Mouse (Mus musculus) heart, adult 8-10 months (tissue): ENCODE results near the gene Xrcc2. TPM values are rescaled to one million over a fixed set of nuclear protein-coding genes. Genes with fewer than 3 reads are reported as not detected.

Experiments used
- DNase-seq: peaks from one replicate; pipeline ENCODE4 v3.0.0; 2022; ENCODE audit warnings: low spot score
- total RNA-seq, 4 experiments: library from RNA; stranded (reverse); gene quantifications; 2 replicates each; pipeline ENCODE4 v1.2.4; 2022

Gene Xrcc2
- total RNA-seq, 4 experiments from 2014 or later, result 4.8 to 6.3 (median 5.8) TPM

GRCm38 (mm10) chr5:25671051-25671450, 34.6 kb downstream of the Xrcc2 start:
- DNase-seq, result no peak

DNA sequence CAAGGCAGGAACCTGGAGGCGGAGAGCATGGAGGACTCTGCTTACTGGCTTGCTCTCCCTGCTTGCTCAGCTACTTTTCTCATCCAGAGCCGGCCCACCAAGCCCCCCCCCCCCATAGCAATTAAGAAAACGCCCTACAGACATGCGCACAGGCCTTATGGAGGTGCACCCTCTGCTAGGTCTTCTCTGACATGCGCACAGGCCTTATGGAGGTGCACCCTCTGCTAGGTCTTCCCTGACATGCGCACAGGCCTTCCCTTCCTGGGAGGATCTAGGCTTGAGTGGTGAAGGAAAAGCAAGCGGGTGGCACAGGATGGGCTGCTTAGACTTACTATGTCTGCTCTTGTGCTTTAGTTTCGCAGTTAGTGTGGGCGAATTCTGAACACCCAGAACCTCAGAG, 37.3 kb downstream of the Xrcc2 start:
- no peak for DNase-seq

DNA sequence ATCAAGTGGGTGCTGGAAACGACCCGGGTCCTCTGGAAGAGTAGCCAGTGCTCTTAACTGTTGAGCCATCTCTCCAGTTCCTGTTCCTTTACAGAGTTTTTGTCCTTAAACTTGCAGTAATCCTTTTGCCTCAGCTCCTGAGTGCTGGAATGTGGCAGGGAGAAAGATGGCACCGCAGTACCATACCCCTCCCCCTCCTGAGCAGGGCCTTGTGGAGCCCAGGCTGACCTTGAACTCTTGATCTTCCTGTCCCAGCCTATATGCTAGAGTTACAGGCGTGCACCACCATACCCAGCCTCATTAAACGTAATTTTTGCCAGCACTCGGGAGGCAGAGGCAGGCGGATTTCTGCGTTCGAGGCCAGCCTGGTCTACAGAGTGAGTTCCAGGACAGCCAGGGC, 38.9 kb downstream of the Xrcc2 start:
- DNase-seq, result no peak

GRCm38 (mm10) chr5:25666108-25666507, 39.5 kb downstream of the Xrcc2 start:
- DNase-seq, result no peak

DNA sequence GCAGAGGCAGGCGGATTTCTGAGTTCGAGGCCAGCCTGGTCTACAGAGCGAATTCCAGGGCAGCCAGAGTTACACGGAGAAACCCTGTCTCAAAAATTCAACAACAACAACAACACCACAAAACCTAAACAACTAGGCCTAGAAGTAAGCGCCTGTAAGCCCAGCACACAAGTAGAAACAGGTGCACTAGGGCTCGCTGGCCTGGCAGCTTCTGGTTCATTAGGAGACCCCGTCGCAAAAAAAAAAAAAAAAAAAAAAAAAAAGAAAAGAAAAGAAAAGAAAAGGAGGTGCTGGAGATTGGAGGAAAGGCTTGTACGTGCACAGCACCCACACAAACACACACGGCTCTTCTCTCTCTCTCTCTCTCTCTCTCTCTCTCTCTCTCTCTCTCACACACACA, 40.1 kb downstream of the Xrcc2 start:
- no peak for DNase-seq

- no peak for DNase-seq
These were observed 42.5 kb downstream of the Xrcc2 start for GRCm38 (mm10) chr5:25663165-25663564.

GRCm38 (mm10) chr5:25654578-25654987, 51.0 kb downstream of the Xrcc2 start:
- DNase-seq, result no peak

GRCm38 (mm10) chr5:25653377-25653776, 52.2 kb downstream of the Xrcc2 start:
- no peak for DNase-seq

- DNase-seq, result peak; percentile 19
These were observed 53.2 kb downstream of the Xrcc2 start for GRCm38 (mm10) chr5:25652435-25652834.

DNA sequence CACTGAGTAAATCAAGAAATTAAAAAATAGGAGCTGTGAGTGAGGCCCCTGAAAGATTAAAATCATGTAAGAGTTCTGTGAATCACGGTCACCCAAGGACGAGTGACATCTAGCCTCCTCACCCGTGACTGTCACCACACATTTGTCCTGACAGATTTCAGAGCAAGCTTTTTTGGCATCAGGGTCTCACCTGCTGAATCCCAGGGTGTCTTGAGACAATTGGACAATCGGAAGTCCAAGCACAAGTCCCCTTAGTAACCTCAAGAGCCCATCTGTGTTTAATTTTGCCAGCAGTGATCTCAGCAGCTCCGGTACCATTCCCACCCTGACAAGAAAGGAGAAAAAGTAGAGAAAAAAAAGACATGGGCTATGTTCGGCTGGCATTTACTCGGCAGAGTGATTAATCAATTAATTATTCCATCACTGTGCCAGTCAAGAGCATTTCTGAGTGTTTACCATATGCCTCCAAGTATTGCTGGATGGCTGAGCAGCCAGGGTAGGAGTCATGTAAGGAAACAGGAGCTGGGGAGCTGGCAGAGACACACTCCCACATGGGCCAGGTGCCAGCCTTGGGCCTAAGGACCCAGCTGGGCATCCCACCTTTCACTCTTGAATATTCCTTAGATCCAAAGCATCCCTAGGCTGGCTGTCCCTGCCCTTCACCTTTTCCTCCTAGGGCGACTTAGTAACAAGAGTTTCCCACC, 59.8 kb downstream of the Xrcc2 start:
- no peak for DNase-seq

DNA sequence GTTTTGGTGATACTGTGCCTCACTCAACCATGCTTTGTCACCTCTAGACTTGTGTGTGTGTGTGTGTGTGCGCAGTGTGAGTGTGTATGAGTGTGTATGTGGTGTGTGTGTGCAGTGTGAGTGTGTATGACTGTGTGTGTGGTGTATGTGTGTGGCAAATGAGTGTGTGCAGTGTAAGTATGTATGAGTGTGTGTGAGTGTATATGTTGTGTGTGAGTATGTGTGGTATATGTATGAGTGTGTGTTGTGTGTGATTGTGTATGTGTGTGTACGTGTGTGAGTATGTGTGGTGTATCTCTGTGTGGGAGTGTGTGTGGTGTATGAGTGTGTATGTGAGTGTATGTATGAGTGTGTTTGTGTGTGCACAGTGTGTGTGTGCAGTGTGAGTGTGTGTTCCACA, 61.1 kb downstream of the Xrcc2 start:
- no peak for DNase-seq

DNA sequence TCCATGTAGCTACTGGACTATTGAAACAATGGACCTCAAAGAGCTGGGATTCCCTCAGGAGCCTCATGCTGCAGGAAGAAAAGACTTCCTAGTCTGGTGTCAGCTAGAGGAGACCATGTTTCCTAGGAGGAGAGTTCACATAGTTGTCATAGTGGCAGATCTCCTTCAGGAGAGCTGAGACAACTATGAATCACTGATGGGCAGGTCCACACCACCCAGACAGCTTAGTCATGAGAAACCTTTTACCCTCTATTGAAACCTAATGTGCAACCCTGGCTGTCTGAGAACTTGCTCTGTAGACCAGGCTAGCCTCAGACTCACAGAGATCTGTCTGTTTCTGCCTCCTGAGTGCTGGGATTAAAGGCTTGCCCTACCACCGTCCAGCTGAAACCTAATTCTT, 62.9 kb downstream of the Xrcc2 start:
- DNase-seq, result no peak

Other genes starting within 250 kb of the Xrcc2 start
- gene Kmt2c, start 207.0 kb downstream of the Xrcc2 start, total RNA-seq, result 10 to 100 TPM; 40.1 to 47.0 (median 44.4) TPM
- gene Cct8l1, start 189.8 kb downstream of the Xrcc2 start, total RNA-seq, result under 1 TPM in 1 of 4 experiments, not detected in 3; 0.12 TPM
- 10 to 100 TPM; 41.0 to 62.7 (median 51.3) TPM for gene Actr3b, start 54.2 kb upstream of the Xrcc2 start, total RNA-seq
- gene Gm21663, start 236.6 kb upstream of the Xrcc2 start, total RNA-seq, result not detected
- not detected for gene Gm21671, start 248.6 kb upstream of the Xrcc2 start, total RNA-seq